Mouse (Mus musculus) liver, postnatal 0 days (tissue): Measurements from ENCODE around the gene E130308A19Rik.

ENCODE experiments used
- CTCF ChIP-seq: sonication (generic); IDR thresholded peaks from 2 replicates; pipeline ENCODE4 v1.5.1; 2016; ENCODE audit warnings: antibody characterized with exemption, low read depth
- EP300 ChIP-seq: IDR thresholded peaks from 2 replicates; pipeline ENCODE4 v1.6.1; 2016; ENCODE audit warnings: antibody characterized with exemption, low read depth, mild to moderate bottlenecking

GRCm38 (mm10) chr4:59710736-59711389 lies 84.9 kb downstream of the E130308A19Rik start:
- TF ChIP-seq EP300 = no peak
- TF ChIP-seq CTCF = no peak
